Mouse (Mus musculus) intestine, embryonic 16.5 days (tissue): ENCODE data around the gene Nup62. TPM values are rescaled to one million over a fixed set of nuclear protein-coding genes. Genes with fewer than 3 reads are reported as not detected.

Experiments
- ATAC-seq: fragments of 200-750 bp; cut with Nextera tagmentation; 2 replicates; pipeline ENCODE4 v1.8.0; 2017; ENCODE audit warnings: moderate TSS enrichment, moderate library complexity
- H3K27ac ChIP-seq: fragments of 300-500 bp; sonication (generic); 2 replicates; pipeline ENCODE4 v1.5.1; 2014; ENCODE audit warnings: mild to moderate bottlenecking, low read length
- H3K27me3 ChIP-seq: fragments of 300-500 bp; sonication (generic); replicated peaks from 2 replicates; pipeline ENCODE4 v1.6.1; 2014; ENCODE audit warnings: low read length, control low read depth, mixed read lengths; ENCODE audit not compliant: control insufficient read depth, insufficient read depth
- H3K36me3 ChIP-seq: fragments of 300-500 bp; sonication (generic); 2 replicates; pipeline ENCODE4 v1.6.1; 2014; ENCODE audit warnings: low read length, control low read depth; ENCODE audit not compliant: control insufficient read depth, insufficient read depth
- H3K4me1 ChIP-seq: fragments of 300-500 bp; sonication (generic); 2 replicates; pipeline ENCODE4 v1.6.1; 2014; ENCODE audit warnings: low read length, control low read depth, mixed read lengths; ENCODE audit not compliant: control insufficient read depth, insufficient read depth
- H3K4me2 ChIP-seq: fragments of 300-500 bp; sonication (generic); 2 replicates; pipeline ENCODE4 v1.6.1; 2014; ENCODE audit warnings: low read depth, low read length, control low read depth
- H3K4me3 ChIP-seq: fragments of 300-500 bp; sonication (generic); 2 replicates; pipeline ENCODE4 v1.5.1; 2014; ENCODE audit warnings: mild to moderate bottlenecking, low read length
- H3K9ac ChIP-seq: fragments of 300-500 bp; sonication (generic); 2 replicates; pipeline ENCODE4 v1.6.1; 2014; ENCODE audit warnings: low read depth, low read length
- H3K9me3 ChIP-seq: fragments of 300-500 bp; sonication (generic); 2 replicates; pipeline ENCODE4 v1.6.1; 2016; ENCODE audit warnings: low read length, control low read depth; ENCODE audit not compliant: control insufficient read depth
- WGBS: fragments of 180-500 bp; shearing (Covaris S2); extraction: QIAGEN DNeasy Blood & Tissue Kit; methylation state at CpG from one replicate; pipeline ENCODE4 v1.1.7; 2014; 5-methylcytosine and 5-hydroxymethylcytosine counted together
- polyA plus RNA-seq: library from polyadenylated mRNA; unstranded; fragments of >200 nt; fragmentation: Nextera tagmentation; extraction: Ambion mirVana; gene quantifications from 2 replicates; pipeline ENCODE4 v1.2.1, GENCODE M21; 2015

The Nup62 gene
- polyA plus RNA-seq, 1 experiment from 2014 or later = 87.8 TPM

GRCm38 (mm10) chr7:44850789-44851624 lies 35.1 kb downstream of the Nup62 start:
- ATAC-seq = no peak
- 77% methylated on average over 8 of the region's 8 CpGs for WGBS
- H3K36me3 ChIP-seq = peaks cover 10% of the 10 kb centered on the region; the same call in 1 of the 2 replicates
- no peaks in the 10 kb centered on the region for H3K27me3 ChIP-seq
- peak overlapping the region; percentile 82 for H3K4me3 ChIP-seq
- H3K4me2 ChIP-seq = peak overlapping the region; percentile 67
- peak overlapping the region; percentile 91 for H3K9ac ChIP-seq
- peaks cover 41% of the 10 kb centered on the region for H3K4me1 ChIP-seq
- peak overlapping the region; percentile 99 for H3K27ac ChIP-seq
- no peaks in the 10 kb centered on the region for H3K9me3 ChIP-seq

- no peak for ATAC-seq
- Histone ChIP-seq H3K36me3 (0 out of 2 replicates have a peak, but pooled peaks cover 3% of the 10 kb centered on the region), H3K9ac (peak overlapping the region; percentile 91; the same call in 1 of the 2 replicates), H3K4me1 (peaks cover 46% of the 10 kb centered on the region), H3K4me3 (no peak overlapping the region), H3K27me3 (no peaks in the 10 kb centered on the region), H3K9me3 (no peaks in the 10 kb centered on the region), H3K27ac (no peak overlapping the region), H3K4me2 (no peak overlapping the region)
- 91% methylated on average over 12 of the region's 12 CpGs for WGBS
Measured at GRCm38 (mm10) chr7:44851625-44852234, 35.8 kb downstream of the Nup62 start.

- Histone ChIP-seq H3K4me3 (no peak overlapping the region), H3K4me1 (peaks cover 44% of the 10 kb centered on the region), H3K27me3 (no peaks in the 10 kb centered on the region), H3K4me2 (no peak overlapping the region), H3K36me3 (0 out of 2 replicates have a peak, but pooled peaks cover 2% of the 10 kb centered on the region), H3K9ac (no peak overlapping the region; the same call in 1 of the 2 replicates), H3K9me3 (no peaks in the 10 kb centered on the region), H3K27ac (no peak overlapping the region)
- ATAC-seq = no peak
- 87% methylated on average over 36 of the region's 36 CpGs for WGBS
Measured at GRCm38 (mm10) chr7:44852259-44853027, 36.6 kb downstream of the Nup62 start.

GRCm38 (mm10) chr7:44853065-44853464 lies 37.2 kb downstream of the Nup62 start:
- Histone ChIP-seq H3K4me1 (peaks cover 42% of the 10 kb centered on the region), H3K4me3 (no peak overlapping the region), H3K9ac (peak overlapping the region; percentile 21; the same call in 1 of the 2 replicates), H3K4me2 (0 out of 2 replicates have a peak overlapping the region, but pooled peaks have one; percentile 83), H3K9me3 (no peaks in the 10 kb centered on the region), H3K36me3 (0 out of 2 replicates have a peak, but pooled peaks cover 2% of the 10 kb centered on the region), H3K27ac (no peak overlapping the region), H3K27me3 (no peaks in the 10 kb centered on the region)
- ATAC-seq = no peak
- 95% methylated on average over 2 of the region's 2 CpGs for WGBS

GRCm38 (mm10) chr7:44853596-44854355 lies 37.9 kb downstream of the Nup62 start:
- H3K27me3 ChIP-seq = no peaks in the 10 kb centered on the region
- WGBS = 28% methylated on average over 26 of the region's 26 CpGs
- no peak for ATAC-seq
- H3K4me2 ChIP-seq = peak overlapping the region; percentile 83
- peak overlapping the region; percentile 61 for H3K4me3 ChIP-seq
- H3K9ac ChIP-seq = peak overlapping the region; percentile 86
- no peaks in the 10 kb centered on the region for H3K9me3 ChIP-seq
- H3K4me1 ChIP-seq = peaks cover 49% of the 10 kb centered on the region
- 0 out of 2 replicates have a peak, but pooled peaks cover 2% of the 10 kb centered on the region for H3K36me3 ChIP-seq
- peak overlapping the region; percentile 100 for H3K27ac ChIP-seq

GRCm38 (mm10) chr7:44854356-44855031 lies 38.6 kb downstream of the Nup62 start:
- peak overlapping the region; percentile 61 for H3K4me3 ChIP-seq
- peak overlapping the region; percentile 83 for H3K4me2 ChIP-seq
- no peaks in the 10 kb centered on the region for H3K27me3 ChIP-seq
- peak overlapping the region; percentile 100 for H3K27ac ChIP-seq
- WGBS = 2% methylated on average over 45 of the region's 45 CpGs
- 0 out of 2 replicates have a peak, but pooled peaks cover 2% of the 10 kb centered on the region for H3K36me3 ChIP-seq
- peaks cover 49% of the 10 kb centered on the region for H3K4me1 ChIP-seq
- H3K9me3 ChIP-seq = no peaks in the 10 kb centered on the region
- ATAC-seq = peak; percentile 83
- peak overlapping the region; percentile 86 for H3K9ac ChIP-seq

GRCm38 (mm10) chr7:44855036-44855435 lies 39.1 kb downstream of the Nup62 start:
- peak; percentile 18 for ATAC-seq
- Histone ChIP-seq H3K4me3 (peak overlapping the region; percentile 61), H3K27me3 (no peaks in the 10 kb centered on the region), H3K4me2 (peak overlapping the region; percentile 83), H3K27ac (peak overlapping the region; percentile 100), H3K36me3 (peaks cover 2% of the 10 kb centered on the region; the same call in 1 of the 2 replicates), H3K9me3 (no peaks in the 10 kb centered on the region), H3K9ac (peak overlapping the region; percentile 86), H3K4me1 (peaks cover 49% of the 10 kb centered on the region)
- 35% methylated on average over 10 of the region's 10 CpGs for WGBS

- peak overlapping the region; percentile 40; the same call in 1 of the 2 replicates for H3K9ac ChIP-seq
- peaks cover 43% of the 10 kb centered on the region for H3K4me1 ChIP-seq
- peak overlapping the region; percentile 94 for H3K27ac ChIP-seq
- no peaks in the 10 kb centered on the region for H3K27me3 ChIP-seq
- peaks cover 2% of the 10 kb centered on the region; the same call in 1 of the 2 replicates for H3K36me3 ChIP-seq
- WGBS = 57% methylated on average over 9 of the region's 9 CpGs
- H3K4me2 ChIP-seq = peak overlapping the region; percentile 72
- H3K4me3 ChIP-seq = peak overlapping the region; percentile 90
- ATAC-seq = no peak
- H3K9me3 ChIP-seq = no peaks in the 10 kb centered on the region
Measured at GRCm38 (mm10) chr7:44856265-44856916, 40.5 kb downstream of the Nup62 start.
